Mouse (Mus musculus): ENCODE data around the gene Lcn8.

GRCm38 (mm10) chr2:25621229-25622200 lies 31.4 kb upstream of the Lcn8 start, which contains the start of gene Tmem141:
- TF ChIP-seq CTCF (conservative IDR thresholded peaks at IDR 0.05; ENCODE audit: low read length), result peak; percentile 91
- TF ChIP-seq NANOG (IDR thresholded peaks at IDR 0.05; ENCODE audit: borderline replicate concordance, low read length), result no peak
